Mouse (Mus musculus): ENCODE measurements at regions not wholly inside any gene's neighbourhood (a gene's known extent, or its start where the extent isn't known, plus 50 kb on each side); places are given as distances from the start of the nearest gene placed in this dataset.

DNA sequence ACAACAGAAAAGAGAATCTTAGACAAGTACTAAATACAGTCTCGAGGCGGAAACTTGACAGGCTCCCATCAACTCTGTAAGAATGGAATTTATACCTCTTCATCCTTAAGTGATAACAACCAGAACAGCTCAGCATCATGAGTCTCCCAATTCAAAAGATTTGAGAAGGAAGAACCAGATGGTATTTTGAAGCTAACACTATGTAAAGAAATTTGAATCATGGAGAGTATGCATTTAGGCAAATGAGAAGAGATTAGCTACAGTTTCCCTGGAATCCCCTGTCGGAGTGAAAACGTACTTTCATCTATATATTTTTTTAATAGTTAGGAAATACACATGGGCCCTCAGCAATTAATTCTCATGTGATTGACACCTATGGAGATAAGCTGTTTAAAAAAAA lies 140.9 kb downstream of the Nrip1 start:
- no peak for DNase-seq (ENCODE audit: low spot score in 2 of 2)

DNA sequence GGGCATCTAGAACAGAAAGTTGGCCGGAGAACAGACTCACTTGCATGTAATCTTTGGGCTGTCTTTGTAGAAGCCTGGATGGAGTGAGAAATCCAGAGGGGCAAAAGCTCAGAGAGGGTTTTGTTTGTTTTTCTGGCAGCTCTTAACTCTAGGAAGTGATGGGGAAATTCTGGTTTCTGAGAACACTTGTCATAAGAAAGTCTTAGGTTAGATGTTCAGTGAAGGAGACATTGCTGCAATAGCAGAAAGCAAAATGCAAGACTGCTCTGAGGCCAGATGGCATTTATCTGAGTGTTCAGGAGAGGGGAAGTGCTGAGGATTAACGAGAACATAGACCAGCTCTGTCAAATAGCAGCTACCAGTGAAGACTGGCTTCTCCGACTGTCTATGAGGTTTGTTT lies 141.5 kb downstream of the Nrip1 start:
- no peak for DNase-seq (ENCODE audit: low spot score in 2 of 2)

DNA sequence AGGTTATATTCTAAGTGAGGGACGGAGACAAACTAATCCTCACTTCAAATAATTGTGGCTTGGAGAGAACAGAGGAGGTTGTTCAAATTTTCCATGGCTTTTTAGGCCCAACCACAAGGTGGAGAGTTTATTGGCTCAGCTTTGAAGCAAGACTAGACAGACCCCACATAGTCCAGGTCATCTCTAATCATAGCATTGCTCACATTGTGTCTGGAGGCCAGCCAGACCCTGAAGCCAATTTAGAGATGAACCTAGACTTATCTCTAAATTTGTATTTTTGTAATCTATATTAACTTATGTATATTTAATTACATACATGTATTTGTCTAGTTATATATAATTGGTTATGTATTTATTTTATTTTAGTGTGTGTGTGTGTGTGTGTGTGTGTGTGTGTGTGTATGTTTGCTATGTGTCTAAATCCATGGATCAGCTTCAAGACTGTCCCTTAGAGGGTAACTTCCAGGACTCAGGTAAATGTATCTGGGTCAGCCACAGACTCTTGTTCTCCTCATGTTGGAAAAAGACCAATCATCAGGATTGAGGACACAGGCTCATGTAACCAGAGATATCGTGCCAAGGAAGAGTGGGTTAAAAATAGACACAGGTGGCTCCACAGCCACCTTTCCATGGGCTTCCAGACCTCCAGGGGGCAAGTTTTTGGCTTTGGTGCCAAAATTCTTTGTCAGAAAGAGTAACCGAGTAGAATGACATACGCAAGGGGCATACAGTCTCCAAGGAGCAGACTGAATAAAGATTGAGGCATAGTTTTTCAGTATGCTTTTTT lies 142.9 kb downstream of the Nrip1 start:
- DNase-seq (ENCODE audit: low spot score in 2 of 2): no peak

DNA sequence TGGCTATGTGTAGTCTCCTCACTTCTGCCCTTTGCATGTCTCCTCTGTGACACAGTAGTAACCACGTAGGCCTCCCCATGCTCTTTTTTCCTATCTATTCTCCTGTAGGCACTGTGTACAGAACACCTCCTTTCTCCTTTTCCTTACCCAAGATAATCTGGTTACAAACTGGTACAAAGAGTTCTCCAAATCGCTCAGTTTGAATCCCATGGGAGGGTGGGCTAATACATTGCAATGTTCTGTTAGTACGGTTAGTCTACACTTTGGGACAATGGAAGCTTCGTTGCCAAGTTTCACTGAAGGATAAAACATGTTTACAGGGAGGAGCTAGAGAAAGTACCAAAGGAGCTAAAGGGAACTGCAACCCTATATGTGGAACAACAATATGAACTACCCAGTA lies 145.2 kb downstream of the Nrip1 start:
- no peak for DNase-seq (ENCODE audit: low spot score in 2 of 2)

DNA sequence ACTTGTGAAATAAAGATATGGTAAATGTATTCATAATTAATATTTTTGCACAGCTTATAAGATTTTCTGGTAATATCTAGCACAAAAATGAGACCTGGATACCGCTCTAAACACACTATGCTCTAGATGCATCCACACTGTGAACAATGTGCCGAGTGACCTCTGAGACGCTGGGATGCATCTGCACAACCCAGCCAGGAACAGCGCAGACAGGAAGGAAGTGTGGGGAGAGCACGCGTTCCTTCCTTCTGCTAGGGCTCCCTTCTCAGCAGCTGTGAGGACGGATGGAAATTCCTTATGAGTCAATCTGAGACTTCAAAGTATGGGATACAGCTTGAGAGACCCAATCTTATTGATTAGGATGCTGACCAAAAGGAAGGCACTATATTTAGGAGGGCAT lies 147.2 kb downstream of the Nrip1 start:
- DNase-seq (ENCODE audit: low spot score in 2 of 2): no peak

DNA sequence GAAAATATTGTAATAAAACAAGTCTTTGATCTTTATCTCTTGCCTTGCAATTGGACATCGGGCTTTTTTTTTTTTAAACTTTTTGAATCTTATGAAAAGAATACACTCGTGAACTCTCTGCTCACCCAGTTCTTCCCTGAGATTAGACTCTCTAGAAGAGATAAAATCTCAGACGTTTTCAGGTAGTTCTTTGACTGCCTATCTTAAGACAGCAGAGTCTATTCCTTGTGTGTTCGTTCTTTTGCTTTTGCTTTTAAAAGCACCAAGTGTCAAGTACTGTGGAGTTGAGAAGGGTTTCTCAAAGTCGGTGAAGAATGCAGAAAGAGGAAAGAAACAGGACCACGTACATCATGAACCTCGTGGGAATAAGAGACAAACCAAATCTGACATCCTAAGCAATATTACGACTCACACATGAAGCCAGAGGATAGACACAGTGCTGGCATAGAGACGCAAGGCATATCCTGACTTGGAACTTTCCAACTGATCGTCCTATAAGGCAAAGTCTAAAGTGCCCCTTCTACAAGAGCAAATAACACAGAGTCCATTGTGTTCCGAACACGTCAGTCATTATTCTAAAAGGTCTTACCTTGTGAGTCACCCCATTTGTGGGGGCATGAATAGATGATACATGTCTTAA lies 147.9 kb downstream of the Nrip1 start:
- no peak for DNase-seq (ENCODE audit: low spot score in 2 of 2)

DNA sequence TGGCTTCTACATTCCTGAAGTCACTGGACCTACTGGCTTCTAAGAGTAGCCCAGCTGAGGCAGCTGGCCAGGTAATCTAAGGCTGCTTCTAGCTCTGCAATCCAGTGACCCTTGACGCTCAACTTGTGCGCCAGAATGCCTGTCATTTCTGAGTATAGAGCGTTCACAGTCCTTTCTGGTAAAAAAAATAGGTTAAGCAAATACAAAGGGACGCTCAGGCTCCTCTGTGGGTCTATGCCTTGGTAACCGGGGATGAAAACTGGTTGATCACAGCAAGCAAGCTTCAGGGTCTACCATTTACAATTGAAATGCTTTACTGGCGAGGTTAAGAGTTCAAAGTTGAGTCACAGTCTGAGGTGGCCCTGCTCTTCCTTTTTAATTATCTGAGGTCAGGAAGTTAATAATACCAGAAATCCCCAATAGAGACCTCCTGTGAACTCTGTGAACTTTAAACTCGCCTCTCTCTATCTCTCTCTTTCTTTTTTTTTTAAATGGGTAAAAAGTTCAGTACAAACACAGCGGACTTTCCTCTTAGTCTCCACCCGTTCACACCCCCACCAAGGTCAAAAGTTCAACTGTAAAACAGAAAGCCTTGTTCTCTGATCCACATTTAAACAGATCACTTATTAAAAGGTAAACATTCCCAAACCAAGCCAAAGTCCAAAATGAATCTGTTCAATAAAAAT lies 148.6 kb downstream of the Nrip1 start:
- DNase-seq (ENCODE audit: low spot score in 2 of 2): no peak

DNA sequence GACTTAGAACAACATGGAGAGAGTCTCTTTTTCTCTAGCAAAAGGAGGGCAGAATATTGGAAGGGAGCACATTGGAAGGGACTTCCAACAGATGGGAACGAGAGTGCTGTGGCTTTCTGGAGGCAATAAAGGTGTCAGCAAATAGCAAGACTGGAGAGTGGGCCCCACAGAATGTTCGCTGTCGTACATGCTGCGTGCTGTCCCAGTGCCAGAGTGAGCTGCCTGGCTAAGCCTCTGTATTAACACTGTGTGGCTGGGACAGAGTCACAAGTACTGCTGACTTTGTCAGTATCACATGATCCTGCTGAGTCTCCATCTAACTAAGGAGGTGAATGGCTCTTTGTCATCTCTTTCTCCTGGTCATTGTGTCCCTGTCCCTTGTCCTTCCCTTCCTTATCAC lies 149.9 kb downstream of the Nrip1 start:
- no peak for DNase-seq (ENCODE audit: low spot score in 2 of 2)

DNA sequence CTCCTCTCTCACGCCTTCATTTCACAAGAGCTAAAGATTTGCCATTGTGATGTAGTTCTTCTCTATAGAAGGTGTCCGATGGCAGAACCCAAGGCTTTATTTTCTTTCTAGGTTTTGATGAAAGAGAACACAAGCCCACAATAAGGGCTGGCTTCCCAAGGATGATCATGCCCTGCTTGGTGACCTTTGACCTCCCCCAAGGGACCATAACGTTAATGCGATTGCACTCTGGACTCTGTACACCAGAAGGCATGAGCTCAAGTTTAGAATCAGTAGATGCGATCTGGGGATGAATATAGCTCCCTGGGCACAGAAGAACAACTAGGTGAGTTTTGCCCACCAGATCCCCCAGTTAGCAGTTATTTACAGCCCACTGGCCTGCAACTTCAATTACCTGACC lies 150.7 kb downstream of the Nrip1 start:
- DNase-seq (ENCODE audit: low spot score in 2 of 2): no peak

DNA sequence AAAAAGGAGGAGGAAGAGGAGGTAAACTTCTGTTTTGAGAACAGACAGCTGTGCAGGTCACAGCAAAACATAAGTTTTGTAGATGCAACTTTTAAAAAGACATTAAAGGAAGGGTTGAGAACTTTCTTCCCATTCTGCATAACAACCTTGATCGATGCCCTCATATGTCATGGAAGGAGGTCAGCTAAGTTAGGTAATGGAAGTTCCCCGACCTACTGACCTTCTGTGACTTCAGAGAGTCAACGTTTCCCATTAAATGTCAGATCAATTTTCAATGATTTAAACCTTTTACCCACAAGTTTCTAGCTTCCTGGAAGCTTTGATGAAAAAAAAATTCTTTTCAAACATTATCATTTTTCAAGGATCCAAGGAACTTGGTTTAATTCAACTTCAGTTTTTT lies 153.2 kb downstream of the Nrip1 start:
- no peak for DNase-seq (ENCODE audit: low spot score in 2 of 2)

DNA sequence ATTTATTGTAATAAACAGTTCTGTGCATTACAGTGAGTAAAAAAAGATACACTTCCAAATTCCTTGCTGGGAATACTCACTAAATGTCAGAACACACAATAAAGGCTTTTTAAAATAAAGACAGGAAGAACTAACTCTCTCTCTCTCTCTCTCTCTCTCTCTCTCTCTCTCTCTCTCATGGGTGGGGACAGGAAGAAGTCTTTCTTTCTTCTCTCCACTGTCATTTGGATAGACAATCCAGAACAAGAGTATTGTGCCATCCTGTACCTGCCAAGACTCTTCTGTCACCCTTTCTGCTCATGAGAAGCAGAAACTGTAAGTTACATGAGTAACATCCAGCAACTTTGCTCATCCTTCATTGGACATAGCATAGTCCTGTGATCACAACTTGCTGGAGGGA lies 154.4 kb downstream of the Nrip1 start:
- no peak for DNase-seq (ENCODE audit: low spot score in 2 of 2)

DNA sequence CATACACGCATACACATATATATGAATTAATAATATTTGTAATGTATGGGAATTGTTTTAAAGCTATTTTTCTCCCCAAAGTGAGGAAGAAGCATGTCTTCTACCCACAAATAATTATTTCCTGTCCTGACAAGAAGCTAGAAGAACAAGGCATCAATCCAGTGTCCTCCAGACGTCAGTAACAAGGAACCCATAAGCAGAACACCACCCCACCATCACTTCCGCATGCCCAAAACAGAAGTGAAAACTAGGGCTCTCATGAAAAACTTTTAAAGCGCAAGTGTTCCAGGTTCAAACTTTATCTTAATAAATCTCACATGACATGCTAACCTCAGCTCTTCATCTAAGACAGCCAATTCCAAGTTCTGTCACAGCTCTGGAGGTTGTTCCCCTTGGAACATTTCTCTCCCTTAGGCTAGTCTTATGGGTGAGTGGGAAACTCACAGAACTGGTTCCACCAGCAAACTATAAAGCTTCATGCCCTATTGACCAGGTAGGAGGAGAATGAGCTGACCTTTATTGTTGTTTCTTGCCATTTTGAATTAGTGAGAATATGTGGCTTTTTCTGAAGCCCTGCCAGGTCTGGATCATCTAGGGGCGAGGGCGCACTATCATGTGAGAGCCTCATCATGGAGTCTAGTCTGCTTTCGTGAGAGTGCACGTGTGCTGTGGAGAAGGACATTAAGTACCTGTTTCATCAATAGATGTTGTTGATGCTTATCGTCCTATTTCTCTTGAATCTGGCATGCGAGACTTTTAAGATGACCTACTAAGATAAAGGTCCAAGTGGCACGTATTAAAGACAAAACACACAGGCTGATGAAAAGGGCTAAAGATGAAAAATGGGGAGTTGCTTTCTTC lies 155.1 kb downstream of the Nrip1 start:
- DNase-seq (ENCODE audit: low spot score in 2 of 2): no peak

DNA sequence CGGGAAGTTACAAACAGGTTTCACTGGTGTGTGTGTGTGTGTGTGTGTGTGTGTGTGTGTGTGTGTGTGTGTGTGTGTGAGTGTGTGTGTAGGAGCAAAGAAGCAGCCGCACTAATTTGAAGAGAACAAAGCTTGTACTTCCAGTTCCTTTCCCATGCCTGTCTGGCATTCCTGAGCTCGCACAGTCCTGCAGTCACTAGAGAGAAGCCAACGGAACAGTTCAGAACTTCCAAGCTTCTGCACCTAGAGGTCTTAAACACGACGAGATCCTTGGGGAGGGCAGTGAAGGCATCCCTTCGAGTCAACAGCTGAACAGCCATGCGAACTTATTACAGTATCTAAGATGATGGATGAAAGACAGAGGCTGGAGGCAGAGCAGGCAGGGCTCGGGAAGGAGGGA lies 157.4 kb downstream of the Nrip1 start:
- DNase-seq (ENCODE audit: low spot score in 2 of 2): no peak

DNA sequence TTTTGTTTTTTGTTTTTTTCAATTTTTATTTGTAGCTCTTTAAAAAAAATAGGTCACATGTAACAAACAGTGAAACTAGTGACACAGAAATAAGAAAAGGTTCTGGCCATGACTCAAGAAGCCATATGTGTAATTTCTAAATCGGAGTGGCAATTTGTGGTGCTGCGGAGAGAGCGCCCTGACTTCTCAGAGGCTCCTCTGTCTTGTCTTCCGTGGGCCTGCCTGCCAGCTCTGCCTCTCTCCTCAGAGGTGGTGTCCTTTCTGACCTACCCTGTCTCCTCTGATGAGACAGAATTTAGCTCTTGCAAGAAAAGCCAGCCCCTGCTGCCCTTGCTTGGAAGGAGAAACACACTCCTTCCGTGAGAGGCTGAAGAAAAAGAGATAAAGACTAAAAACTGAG lies 158.1 kb downstream of the Nrip1 start:
- DNase-seq (ENCODE audit: low spot score in 2 of 2): no peak

DNA sequence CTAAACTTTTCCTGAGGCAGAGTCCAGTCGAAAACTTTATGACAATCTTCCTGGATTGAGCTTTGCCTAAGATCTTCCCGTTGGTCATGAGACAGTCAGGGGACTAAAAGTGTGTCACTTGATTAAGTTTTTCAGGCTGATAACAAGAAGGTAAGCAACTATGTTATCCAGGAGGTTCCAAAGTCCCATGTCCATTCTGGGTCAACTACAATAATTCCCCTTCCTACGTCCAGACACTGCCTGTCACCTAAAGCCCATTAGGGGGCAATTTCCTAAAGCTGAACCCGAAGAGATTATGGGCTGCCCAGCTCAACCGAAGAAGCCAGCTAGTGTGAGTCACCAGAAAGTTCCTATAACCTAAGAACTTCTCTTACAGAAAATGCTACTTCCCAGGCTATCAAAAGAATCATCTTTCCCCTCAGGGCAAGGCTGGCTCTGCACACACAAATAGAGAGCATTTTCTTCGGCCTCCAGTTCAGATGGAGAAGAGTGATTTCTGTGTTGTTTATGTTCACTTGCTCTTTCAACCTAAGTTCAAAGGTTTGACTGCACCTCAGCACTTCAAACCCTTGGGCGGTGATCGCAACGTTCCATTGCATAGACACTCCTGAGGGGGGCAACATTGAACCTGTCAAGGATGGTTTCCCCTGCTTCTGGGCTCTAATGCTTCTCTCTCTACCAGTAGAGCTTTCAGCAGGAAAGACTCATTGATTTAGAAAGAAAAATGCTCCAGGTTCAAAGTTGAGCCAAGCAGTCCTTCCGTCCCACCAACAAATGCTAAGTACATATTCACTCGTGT lies 171.7 kb downstream of the Nrip1 start:
- DNase-seq (ENCODE audit: low spot score in 2 of 2): peak in 1 of 2 experiments; percentile 12

DNA sequence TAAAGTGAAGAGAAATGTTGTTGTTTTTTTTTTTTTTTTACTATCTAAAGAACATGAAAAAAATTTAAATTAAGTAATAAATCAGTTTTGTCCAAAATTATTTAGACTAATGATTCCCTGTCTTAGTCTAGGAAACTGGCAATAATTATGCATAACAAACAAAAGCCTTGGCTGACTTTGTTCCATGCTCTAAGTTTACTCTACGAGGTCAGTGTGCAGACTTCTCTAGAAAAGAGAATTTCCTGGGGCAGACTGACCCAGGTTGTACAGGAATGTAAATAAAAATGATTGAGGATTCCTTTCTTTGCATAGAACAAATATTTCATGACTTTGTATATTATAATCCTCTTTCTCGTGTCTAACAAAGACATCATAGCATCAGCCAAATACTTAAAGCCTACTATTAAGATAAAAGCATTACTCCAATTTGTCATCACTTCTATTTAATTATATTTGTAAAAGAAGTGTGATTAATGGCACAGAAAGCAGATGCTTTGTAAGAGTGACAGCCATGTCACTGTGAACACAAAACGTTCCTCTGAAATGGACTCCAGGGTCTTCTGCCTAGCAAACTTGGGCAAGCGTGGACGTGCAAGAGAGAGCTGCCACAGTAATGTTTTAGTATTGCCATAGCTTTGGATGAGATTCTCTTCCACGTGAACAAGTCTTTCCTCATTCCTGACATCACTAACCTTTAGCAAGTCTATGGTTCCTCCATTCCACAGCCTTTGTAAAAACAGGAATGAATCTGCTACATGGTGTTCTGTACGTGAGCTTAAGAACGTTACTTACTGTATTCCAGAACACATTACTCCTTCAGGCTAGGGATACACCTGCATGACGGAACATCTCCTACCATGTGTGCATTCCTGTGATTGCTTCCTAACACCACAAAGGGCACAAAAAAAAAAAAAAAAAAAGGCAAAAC lies 172.6 kb downstream of the Nrip1 start:
- DNase-seq (ENCODE audit: low spot score in 2 of 2): no peak

DNA sequence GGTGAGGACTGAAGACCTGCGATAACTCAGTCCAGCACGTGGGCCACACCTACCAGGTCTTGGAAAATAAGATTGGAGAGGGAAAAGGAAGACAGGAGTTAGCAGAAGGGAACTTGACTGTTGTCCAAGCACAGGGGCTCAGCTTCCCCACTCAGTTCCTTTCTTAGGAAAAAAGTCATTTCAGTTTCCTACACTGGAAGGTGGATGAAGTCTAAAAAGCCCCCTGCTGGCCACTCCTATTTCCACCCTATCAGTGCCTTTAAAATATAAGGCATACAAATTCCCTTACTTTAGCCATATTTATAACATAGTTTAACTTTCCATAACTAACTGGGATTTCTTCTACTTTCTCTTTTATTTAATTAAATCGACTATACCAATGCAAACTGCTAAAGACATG lies 173.4 kb downstream of the Nrip1 start:
- DNase-seq (ENCODE audit: low spot score in 2 of 2): peak in 1 of 2 experiments; percentile 22

DNA sequence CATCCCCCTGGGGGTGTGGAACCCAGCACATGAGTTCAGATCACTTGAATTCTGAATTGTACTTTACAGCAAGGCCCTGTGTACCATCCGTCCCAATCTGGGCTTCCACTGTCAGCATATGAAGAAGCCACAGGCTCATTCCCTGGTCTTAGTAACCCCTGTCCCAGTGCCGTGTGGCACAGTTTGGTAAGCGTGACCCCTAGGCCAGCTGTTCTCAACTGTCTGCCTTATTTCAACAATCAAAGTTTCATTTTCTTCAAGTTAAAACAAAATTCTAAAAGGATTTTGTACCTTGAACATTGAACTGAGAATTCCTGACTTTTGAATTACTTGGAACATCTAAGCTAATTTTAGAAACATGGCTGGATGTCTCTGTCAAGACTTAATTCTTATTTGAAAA lies 174.6 kb downstream of the Nrip1 start:
- no peak for DNase-seq (ENCODE audit: low spot score in 2 of 2)

DNA sequence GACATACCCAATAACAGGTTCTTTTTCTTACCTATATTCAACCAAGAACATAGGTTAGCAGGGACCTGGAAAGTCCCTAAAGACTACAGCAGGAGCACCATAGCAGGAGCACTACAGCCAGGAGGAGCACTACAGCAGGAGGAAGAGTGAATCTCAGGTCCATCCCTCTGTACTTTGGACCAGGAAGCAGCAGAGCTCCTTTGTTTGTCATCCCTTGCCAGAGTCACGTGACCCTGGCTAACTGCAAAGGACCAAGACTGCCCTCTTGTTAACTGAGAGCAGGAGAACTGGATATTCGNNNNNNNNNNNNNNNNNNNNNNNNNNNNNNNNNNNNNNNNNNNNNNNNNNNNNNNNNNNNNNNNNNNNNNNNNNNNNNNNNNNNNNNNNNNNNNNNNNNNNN lies 172.2 kb upstream of the Samsn1 start:
- no peak for DNase-seq (ENCODE audit: low spot score in 2 of 2)

DNA sequence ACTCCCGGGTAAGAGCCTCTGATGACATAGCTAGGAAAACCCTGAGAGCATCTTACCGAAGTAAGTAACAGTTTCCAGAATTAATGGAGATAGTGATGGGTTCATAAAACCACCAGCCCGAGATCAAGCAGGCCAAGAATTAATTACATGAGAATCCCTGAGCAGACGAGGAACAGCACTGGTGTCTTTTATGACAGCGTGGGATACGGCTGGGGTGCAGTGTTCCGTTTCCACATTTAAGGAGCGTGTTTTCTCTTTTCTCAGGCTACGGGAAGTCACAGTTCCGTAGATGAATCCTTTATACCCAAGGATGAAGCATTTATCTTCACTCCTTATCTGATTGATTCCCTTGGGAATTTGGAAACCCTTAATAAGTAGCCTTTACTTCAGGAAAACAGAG lies 169.1 kb upstream of the Samsn1 start:
- DNase-seq (ENCODE audit: low spot score in 2 of 2): no peak
